Mouse (Mus musculus): ENCODE results near the gene Cdh3.

DNA sequence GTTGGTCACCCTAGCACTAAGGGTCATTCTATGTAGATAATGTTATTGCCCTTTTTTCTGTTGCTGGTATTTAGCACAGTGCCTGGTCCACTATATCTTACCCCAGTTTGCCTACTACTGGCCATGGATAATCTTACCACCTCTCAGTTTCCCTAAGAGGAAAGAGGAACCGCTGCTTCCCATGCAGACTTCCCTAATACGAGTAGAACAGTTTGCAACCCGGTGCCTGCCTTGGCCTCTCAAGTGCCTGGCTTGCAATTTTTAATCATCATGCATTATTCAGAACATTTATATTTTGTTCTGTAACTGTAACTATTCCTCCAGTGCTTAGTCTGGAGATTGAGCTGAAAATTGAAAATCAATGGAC lies 75.0 kb downstream of the Cdh3 start:
- TF ChIP-seq CTCF (IDR thresholded peaks at IDR 0.05) (no peak), EP300 (IDR thresholded peaks at IDR 0.05) (no peak)
